Mouse (Mus musculus) liver, adult 2 months (tissue): ENCODE results near the gene Sh3pxd2b. TPM values are rescaled to one million over a fixed set of nuclear protein-coding genes. Genes with fewer than 3 reads are reported as not detected.

ENCODE experiments used
- DNase-seq: peaks from one replicate; pipeline ENCODE4 v3.0.0-alpha.2; 2011; ENCODE audit warnings: low read depth, low spot score; ENCODE audit errors: extremely low read depth
- H3K27ac ChIP-seq: fragments of 200-500 bp; replicated peaks from 2 replicates; pipeline ENCODE4 v1.5.1; 2012; ENCODE audit warnings: low read depth, mild to moderate bottlenecking, control low read depth, inconsistent platforms, low read length; ENCODE audit not compliant: insufficient read depth
- H3K27me3 ChIP-seq: fragments of 200-500 bp; 2 replicates; pipeline ENCODE4 v1.6.1; 2012; ENCODE audit warnings: mild to moderate bottlenecking, moderate library complexity, low read length, inconsistent platforms; ENCODE audit not compliant: control insufficient read depth, insufficient read depth
- H3K36me3 ChIP-seq: fragments of 200-500 bp; 2 replicates; pipeline ENCODE4 v1.6.1; 2012; ENCODE audit warnings: low read length, inconsistent platforms; ENCODE audit not compliant: control insufficient read depth, insufficient read depth
- H3K4me1 ChIP-seq: fragments of 200-500 bp; 2 replicates; pipeline ENCODE4 v1.6.1; 2011; ENCODE audit warnings: low read length; ENCODE audit not compliant: control insufficient read depth, insufficient read depth
- H3K4me3 ChIP-seq: fragments of 200-500 bp; 2 replicates; pipeline ENCODE4 v1.5.1; 2011; ENCODE audit warnings: low read depth, mild to moderate bottlenecking, control low read depth, low read length, moderate library complexity; ENCODE audit not compliant: insufficient read depth
- H3K79me2 ChIP-seq: fragments of 200-500 bp; 2 replicates; pipeline ENCODE4 v1.6.1; 2012; ENCODE audit warnings: inconsistent platforms, mild to moderate bottlenecking, low read length, moderate library complexity; ENCODE audit not compliant: control insufficient read depth, insufficient read depth
- H3K9ac ChIP-seq: fragments of 200-500 bp; 2 replicates; pipeline ENCODE4 v1.6.1; 2012; ENCODE audit warnings: low read depth, mild to moderate bottlenecking, control low read depth, inconsistent platforms, low read length
- CTCF ChIP-seq: fragments of 200-500 bp; IDR thresholded peaks from 2 replicates; pipeline ENCODE4 v1.5.1; 2011; ENCODE audit warnings: low read depth, low read length, control low read depth
- POLR2A ChIP-seq: fragments of 200-500 bp; IDR thresholded peaks from 2 replicates; pipeline ENCODE4 v1.6.1; 2011; ENCODE audit warnings: low read length, control low read depth; ENCODE audit not compliant: insufficient read depth; ENCODE audit errors: extremely low read depth
- WGBS: fragments of 180-500 bp; shearing (Covaris S2); methylation state at CpG from one replicate; pipeline ENCODE4 v1.1.7; 2018; 5-methylcytosine and 5-hydroxymethylcytosine counted together
- polyA plus RNA-seq: library from polyadenylated mRNA; depleted of rRNA; stranded (reverse); fragments of >200 nt; gene quantifications from 2 replicates; pipeline ENCODE4 v1.2.3, GENCODE M21; 2012; rRNA removed
- total RNA-seq: library from RNA; depleted of rRNA; stranded (reverse); fragments of >200 nt; gene quantifications from 2 replicates; pipeline ENCODE4 v1.2.3, GENCODE M21; 2014; rRNA removed

Gene Sh3pxd2b
- total and polyA plus RNA-seq, 2 experiments, result 0.18 to 0.23 TPM

- no peak overlapping the region for H3K27ac ChIP-seq
- DNase-seq, result no peak
Observed at GRCm38 (mm10) chr11:32456356-32456755, 108.7 kb downstream of the Sh3pxd2b start.

GRCm38 (mm10) chr11:32464282-32464681 is 116.7 kb downstream of the Sh3pxd2b start:
- no peak overlapping the region for H3K9ac ChIP-seq
- TF ChIP-seq POLR2A (no peak), CTCF (no peak)
- H3K27ac ChIP-seq, result no peak overlapping the region
- no peak for DNase-seq
- no peaks in the 10 kb centered on the region for H3K4me1 ChIP-seq
- no peaks in the 10 kb centered on the region for H3K36me3 ChIP-seq
- 69% methylated on average over 2 of the region's 2 CpGs for WGBS
- H3K4me3 ChIP-seq, result no peak overlapping the region
- no peaks in the 10 kb centered on the region for H3K27me3 ChIP-seq
- peaks cover 6% of the 10 kb centered on the region for H3K79me2 ChIP-seq

More at GRCm38 (mm10) chr11:32456356-32456755, 108.7 kb downstream of the Sh3pxd2b start:
- no peak for TF ChIP-seq POLR2A
- no peak for TF ChIP-seq CTCF
- Histone ChIP-seq H3K27me3 (0 out of 2 replicates have a peak, but pooled peaks cover 1% of the 10 kb centered on the region), H3K4me3 (no peak overlapping the region), H3K36me3 (no peaks in the 10 kb centered on the region), H3K79me2 (no peaks in the 10 kb centered on the region; the same call in 1 of the 2 replicates), H3K4me1 (no peaks in the 10 kb centered on the region; the same call in 1 of the 2 replicates), H3K9ac (no peak overlapping the region)
- WGBS, result 47% methylated on average over 6 of the region's 6 CpGs

- Histone ChIP-seq H3K4me1 (no peaks in the 10 kb centered on the region), H3K79me2 (peaks cover 10% of the 10 kb centered on the region), H3K36me3 (no peaks in the 10 kb centered on the region), H3K27ac (no peak overlapping the region), H3K27me3 (no peaks in the 10 kb centered on the region), H3K9ac (no peak overlapping the region), H3K4me3 (no peak overlapping the region)
- DNase-seq, result no peak
- TF ChIP-seq POLR2A (no peak), CTCF (no peak)
- WGBS, result 73% methylated on average over 2 of the region's 2 CpGs
Observed at GRCm38 (mm10) chr11:32471925-32472324, 124.3 kb downstream of the Sh3pxd2b start.

- 88% methylated on average over 3 of the region's 3 CpGs for WGBS
- no peak for DNase-seq
- Histone ChIP-seq H3K4me1 (no peaks in the 10 kb centered on the region; the same call in 1 of the 2 replicates), H3K27me3 (no peaks in the 10 kb centered on the region), H3K27ac (no peak overlapping the region), H3K4me3 (no peak overlapping the region), H3K36me3 (no peaks in the 10 kb centered on the region), H3K9ac (no peak overlapping the region), H3K79me2 (peaks cover 8% of the 10 kb centered on the region; the same call in 1 of the 2 replicates)
- TF ChIP-seq CTCF (no peak), POLR2A (no peak)
Observed at GRCm38 (mm10) chr11:32474725-32475124, 127.1 kb downstream of the Sh3pxd2b start.

GRCm38 (mm10) chr11:32475487-32476236 is 128.0 kb downstream of the Sh3pxd2b start:
- peaks cover 8% of the 10 kb centered on the region; the same call in 1 of the 2 replicates for H3K79me2 ChIP-seq
- no peaks in the 10 kb centered on the region for H3K27me3 ChIP-seq
- H3K4me3 ChIP-seq, result no peak overlapping the region
- no peak overlapping the region for H3K27ac ChIP-seq
- no peaks in the 10 kb centered on the region for H3K36me3 ChIP-seq
- H3K9ac ChIP-seq, result no peak overlapping the region
- no peak for TF ChIP-seq POLR2A
- no peak for TF ChIP-seq CTCF
- DNase-seq, result no peak
- no peaks in the 10 kb centered on the region; the same call in 1 of the 2 replicates for H3K4me1 ChIP-seq
- 89% methylated on average over 5 of the region's 5 CpGs for WGBS

Other genes with a start within 250 kb of the Sh3pxd2b start
- 0.20 TPM in 1 of 2 replicates, not detected in the other for gene Il9r, start 147.5 kb upstream of the Sh3pxd2b start, total RNA-seq
- 0.06 and 0.07 TPM in 2 replicates for gene Il9r, start 147.5 kb upstream of the Sh3pxd2b start, polyA plus RNA-seq
- 10.9 and 11.7 TPM in 2 replicates for gene Snrnp25, start 142.4 kb upstream of the Sh3pxd2b start, total RNA-seq
- 6.0 and 7.6 TPM in 2 replicates for gene Snrnp25, start 142.4 kb upstream of the Sh3pxd2b start, polyA plus RNA-seq
- 3.1 and 3.8 TPM in 2 replicates for gene Rhbdf1, start 125.5 kb upstream of the Sh3pxd2b start, total RNA-seq
- gene Rhbdf1, start 125.5 kb upstream of the Sh3pxd2b start, polyA plus RNA-seq, result 11.1 and 18.0 TPM in 2 replicates
- gene Mpg, start 121.3 kb upstream of the Sh3pxd2b start, total RNA-seq, result 9.0 and 10.3 TPM in 2 replicates
- 7.1 and 9.1 TPM in 2 replicates for gene Mpg, start 121.3 kb upstream of the Sh3pxd2b start, polyA plus RNA-seq
- gene Nprl3, start 80.1 kb upstream of the Sh3pxd2b start, total RNA-seq, result 12.7 and 13.4 TPM in 2 replicates
- 46.7 and 65.4 TPM in 2 replicates for gene Nprl3, start 80.1 kb upstream of the Sh3pxd2b start, polyA plus RNA-seq
- gene Hba-x, start 71.4 kb upstream of the Sh3pxd2b start, total RNA-seq, result not detected in 2 replicates
- not detected in 2 replicates for gene Hba-x, start 71.4 kb upstream of the Sh3pxd2b start, polyA plus RNA-seq
- gene Hba-a1, start 64.3 kb upstream of the Sh3pxd2b start, total RNA-seq, result 146 and 208 TPM in 2 replicates
- gene Hba-a1, start 64.3 kb upstream of the Sh3pxd2b start, polyA plus RNA-seq, result 354 and 696 TPM in 2 replicates
- not detected in 2 replicates for gene Hbq1b, start 60.9 kb upstream of the Sh3pxd2b start, total RNA-seq
- not detected in 2 replicates for gene Hbq1b, start 60.9 kb upstream of the Sh3pxd2b start, polyA plus RNA-seq
- gene Hba-a2, start 51.3 kb upstream of the Sh3pxd2b start, total RNA-seq, result 243 and 388 TPM in 2 replicates
- 604 and 869 TPM in 2 replicates for gene Hba-a2, start 51.3 kb upstream of the Sh3pxd2b start, polyA plus RNA-seq
- 0.46 and 0.60 TPM in 2 replicates for gene Hbq1a, start 47.8 kb upstream of the Sh3pxd2b start, total RNA-seq
- gene Hbq1a, start 47.8 kb upstream of the Sh3pxd2b start, polyA plus RNA-seq, result not detected in 2 replicates
- 1.5 and 2.2 TPM in 2 replicates for gene Ubtd2, start 107.5 kb downstream of the Sh3pxd2b start, total RNA-seq
- gene Ubtd2, start 107.5 kb downstream of the Sh3pxd2b start, polyA plus RNA-seq, result 1.8 TPM in 2 replicates
- gene Efcab9, start 184.3 kb downstream of the Sh3pxd2b start, total RNA-seq, result 0.34 TPM in 1 of 2 replicates, not detected in the other
- gene Efcab9, start 184.3 kb downstream of the Sh3pxd2b start, polyA plus RNA-seq, result not detected in 2 replicates
- gene Stk10, start 185.5 kb downstream of the Sh3pxd2b start, total RNA-seq, result 2.0 and 2.5 TPM in 2 replicates
- gene Stk10, start 185.5 kb downstream of the Sh3pxd2b start, polyA plus RNA-seq, result 2.0 and 2.4 TPM in 2 replicates